Mouse (Mus musculus) 416B (cell line): ENCODE data around the gene 5730596B20Rik.

ENCODE experiments used
- DNase-seq: peaks from one replicate; pipeline ENCODE4 v3.0.0; 2011; ENCODE audit warnings: low read depth

Gene 5730596B20Rik

GRCm38 (mm10) chr6:52177061-52177735, at the start of gene 5730596B20Rik:
Gene 5730596B20Rik, plus strand, starts transcription at chr6:52177498.
- no peak for DNase-seq

GRCm38 (mm10) chr6:52137841-52138535, 39.3 kb upstream of the 5730596B20Rik start:
- no peak for DNase-seq

DNA sequence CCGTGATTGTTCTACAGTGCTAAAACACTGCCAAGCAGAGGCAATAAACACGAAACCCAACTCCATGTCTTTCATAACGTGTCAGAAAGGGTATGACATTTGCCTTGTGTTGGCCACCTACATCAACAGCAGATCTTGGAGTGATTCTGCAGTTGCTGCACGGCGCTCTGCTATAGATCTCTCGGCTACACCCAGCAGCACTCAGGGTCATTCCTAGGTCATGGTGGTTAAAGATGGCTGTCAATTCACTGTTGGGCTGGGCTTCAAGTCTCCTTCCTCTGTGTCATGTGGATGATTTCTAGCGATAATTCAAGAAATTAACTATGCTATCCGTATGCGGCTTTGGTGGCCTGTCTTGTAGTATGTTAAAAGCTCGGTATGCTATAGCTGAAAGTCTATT, 38.7 kb upstream of the 5730596B20Rik start:
- DNase-seq = no peak

DNA sequence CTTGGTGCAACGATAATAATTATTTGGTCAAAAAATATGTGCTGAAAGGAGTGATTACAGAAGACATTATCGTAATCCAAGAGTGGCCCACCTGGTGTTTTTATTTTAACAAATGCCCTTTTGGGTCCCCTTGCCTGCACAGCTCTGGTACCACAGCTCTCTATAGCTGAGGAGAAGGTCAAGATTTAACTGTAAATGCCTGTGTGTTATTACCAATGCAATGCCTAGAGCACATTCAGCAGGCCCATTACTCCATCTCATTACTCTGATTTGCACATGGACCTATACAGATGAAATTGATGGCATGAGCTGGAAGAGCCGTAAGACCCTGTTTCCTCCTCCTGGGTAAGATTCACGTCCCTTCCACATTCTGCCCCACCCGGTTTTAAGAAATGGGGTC, 38.2 kb upstream of the 5730596B20Rik start:
- DNase-seq = no peak

DNA sequence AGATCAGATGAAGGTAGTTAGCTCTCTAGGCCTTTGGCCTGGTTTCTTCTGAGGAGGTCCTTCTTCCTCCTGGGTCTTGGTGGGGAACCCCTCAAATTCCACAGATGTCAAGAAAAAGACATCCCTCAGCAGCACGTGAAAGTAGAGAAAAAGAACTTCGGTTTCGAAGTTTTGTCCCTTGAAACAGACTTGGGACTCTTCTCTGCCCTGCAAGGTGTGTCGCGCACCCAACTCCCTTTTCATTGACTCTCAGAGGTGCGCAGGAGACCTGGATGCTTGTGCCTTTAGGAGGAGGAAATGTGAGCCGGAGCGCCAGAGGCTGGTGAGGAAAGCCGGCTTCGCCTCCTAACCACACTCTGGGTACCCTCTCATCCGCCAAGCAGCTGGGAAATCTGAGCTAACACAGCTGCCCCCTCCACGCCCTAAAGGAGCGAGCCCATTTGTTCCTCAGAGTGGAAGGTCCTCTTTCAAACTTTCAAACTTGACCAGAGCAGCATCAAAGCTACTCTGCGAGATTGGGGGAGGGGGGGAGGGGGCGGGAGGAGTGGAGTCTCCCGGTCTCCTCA, 26.8 kb upstream of the 5730596B20Rik start:
- DNase-seq = no peak

GRCm38 (mm10) chr6:52151571-52151970, 25.7 kb upstream of the 5730596B20Rik start:
- DNase-seq = no peak

GRCm38 (mm10) chr6:52152226-52153193, 24.8 kb upstream of the 5730596B20Rik start:
- no peak for DNase-seq

- DNase-seq = no peak
These were observed 24.0 kb upstream of the 5730596B20Rik start for GRCm38 (mm10) chr6:52153270-52153669.

DNA sequence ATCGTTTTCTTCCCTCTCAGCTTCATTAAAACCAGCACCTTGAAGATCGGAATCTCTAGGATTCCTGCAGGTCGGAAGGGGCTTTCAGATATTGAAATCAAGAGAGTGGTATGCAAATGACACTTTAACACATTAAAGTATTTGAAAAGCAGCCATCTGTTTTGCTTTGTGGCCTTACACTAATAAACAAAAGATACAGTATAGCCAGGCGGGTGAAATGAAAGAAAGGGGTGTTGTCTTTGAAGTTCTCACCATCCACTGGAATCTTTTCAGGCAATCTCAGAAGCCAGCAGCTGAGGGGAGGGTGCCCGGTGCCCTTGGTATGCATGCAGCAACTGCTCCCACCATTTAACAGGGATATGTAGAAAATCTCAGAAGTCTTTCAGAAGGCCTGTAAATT, 23.3 kb upstream of the 5730596B20Rik start:
- DNase-seq = no peak

DNA sequence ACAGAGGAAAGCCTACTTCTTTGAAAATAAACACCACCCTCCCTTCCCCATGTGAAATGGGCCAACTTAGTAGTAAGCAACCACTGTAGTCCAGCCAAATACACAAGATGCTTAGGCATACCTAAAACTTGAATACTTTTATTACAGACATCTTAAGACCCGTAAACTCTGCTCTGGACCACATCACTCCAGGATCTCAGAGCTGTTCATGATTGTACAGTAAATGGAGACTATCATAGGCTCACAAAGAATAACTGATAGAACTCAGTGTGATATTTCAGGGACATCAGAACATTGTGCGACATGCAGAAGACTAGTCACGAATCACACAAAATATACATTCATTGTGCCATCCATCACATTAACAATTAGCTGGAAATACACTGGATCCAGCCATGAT, 21.8 kb upstream of the 5730596B20Rik start:
- DNase-seq = no peak

GRCm38 (mm10) chr6:52156551-52157200, 20.6 kb upstream of the 5730596B20Rik start:
- DNase-seq = no peak

- no peak for DNase-seq
These were observed 19.6 kb upstream of the 5730596B20Rik start for GRCm38 (mm10) chr6:52157466-52158275.

DNA sequence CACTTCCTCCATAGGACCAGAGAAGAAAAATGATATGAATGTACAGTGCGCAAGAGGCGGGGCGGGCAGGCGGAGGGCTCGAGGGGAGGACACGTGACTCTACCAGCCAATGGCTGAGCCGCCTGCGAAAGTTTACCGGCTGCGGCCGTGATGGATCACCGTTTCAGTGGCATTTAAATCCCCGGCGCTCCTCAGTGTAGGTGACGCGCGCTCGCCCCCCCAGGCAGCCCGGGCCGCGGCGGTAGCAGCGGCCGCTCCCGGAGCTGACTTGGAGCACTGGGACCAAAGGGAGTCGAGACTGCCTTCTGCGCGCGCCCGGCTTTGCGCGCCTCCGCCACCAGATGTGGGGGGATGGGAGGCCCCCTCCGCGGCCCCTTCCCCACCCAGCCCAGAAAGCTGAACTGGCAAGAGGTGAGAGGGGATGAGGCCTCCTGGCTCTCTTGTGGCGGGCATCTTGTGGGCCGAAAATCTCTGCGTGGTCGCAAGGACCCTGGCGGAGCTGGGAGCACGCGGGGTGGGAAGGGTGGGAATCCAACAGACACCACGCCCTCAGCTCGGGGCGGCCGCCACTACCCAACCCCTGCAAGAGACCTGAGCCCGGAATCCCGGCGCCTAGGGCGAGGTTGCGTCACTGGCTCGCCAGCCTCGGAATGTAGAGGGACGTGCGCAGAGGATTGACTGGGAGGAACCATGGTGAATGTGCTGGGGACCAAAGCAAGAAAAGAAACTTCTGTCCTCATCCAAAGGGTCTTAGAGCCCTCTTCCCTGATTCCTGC, 18.8 kb upstream of the 5730596B20Rik start, which contains the start of gene Hoxa1:
Gene Hoxa1, minus strand, starts transcription at position 42 of the 776 bp plus-strand sequence.
- no peak for DNase-seq

- DNase-seq = no peak
These were observed 18.0 kb upstream of the 5730596B20Rik start for GRCm38 (mm10) chr6:52159164-52159761.

DNA sequence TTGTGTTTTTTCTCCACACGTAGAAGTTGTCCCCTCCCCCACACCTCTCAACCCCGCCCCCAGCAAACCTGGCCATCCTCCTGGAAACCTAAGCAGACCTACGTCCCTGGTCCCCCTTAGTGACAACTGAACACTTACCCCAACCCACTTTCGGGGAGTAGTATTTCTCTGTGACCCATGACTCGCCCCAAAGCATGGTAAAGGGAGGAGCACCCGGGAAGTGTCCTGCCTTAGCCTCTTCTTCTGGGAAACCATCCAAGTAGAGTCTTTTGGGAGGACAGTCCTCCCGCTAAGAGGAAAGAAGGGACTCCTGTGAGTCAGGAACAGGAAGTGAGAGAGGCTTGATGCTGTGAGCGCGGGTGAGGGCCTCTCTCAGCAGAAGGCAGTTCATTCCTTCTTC, 17.3 kb upstream of the 5730596B20Rik start:
- DNase-seq = no peak

DNA sequence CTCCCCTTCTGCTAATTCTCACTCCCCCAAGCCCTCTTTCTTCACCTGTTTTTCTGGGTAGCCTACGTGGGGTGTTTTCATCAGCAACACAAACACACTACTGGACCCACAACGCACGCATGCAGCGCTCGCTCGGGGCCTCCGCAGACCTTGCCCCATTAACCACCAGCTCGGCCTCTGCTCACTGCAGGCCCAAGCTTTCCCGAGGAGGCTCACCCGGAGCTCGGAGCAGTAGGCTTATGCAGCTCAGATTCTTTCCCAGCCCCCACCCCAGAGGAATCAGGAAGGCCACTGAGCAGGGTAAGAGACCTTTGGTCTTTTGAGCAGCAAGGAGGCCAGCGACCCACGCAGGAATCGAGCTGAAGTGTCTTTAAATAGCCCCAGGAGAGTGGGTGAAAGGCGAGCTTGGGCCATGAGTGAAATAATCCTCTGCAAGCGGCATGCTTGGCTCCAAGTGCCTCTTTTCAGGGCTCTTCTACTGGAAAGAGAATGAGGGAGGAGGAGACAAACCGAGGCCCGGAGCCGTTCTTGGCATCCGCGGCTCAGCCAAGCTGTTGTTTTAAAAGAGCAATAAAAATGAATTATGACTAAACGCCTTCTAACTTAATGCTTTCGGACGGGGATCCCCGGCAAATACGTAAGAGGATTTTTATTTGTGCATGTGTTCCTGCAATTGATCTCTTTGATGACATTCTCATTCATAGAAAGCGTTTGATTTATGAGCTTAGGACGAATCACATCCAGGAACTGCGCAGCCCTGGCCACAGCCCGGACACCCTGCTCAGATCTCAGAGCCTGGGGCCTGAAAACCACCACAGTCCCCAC, 16.6 kb upstream of the 5730596B20Rik start:
- DNase-seq = no peak

- no peak for DNase-seq
These were observed 15.8 kb upstream of the 5730596B20Rik start for GRCm38 (mm10) chr6:52161336-52162092.

DNA sequence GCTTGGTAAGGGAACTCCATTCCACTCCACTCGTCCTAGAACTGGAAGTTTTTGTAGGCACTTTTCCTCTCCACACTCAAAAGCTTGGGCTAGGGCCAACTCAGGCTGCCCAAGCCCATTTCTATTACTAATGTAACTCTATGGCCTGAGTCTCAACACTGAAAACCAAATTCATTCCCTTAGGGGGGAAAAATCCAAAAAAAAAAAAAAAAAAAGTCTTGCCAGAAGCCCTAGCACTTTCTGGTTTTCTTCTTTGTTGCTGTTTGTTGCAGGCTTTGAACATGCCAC, 15.3 kb upstream of the 5730596B20Rik start:
- no peak for DNase-seq
